Mouse (Mus musculus) megakaryocyte-erythroid progenitor cell, adult 5-6 weeks (primary cell): ENCODE measurements around the gene Insm2. TPM values are rescaled to one million over a fixed set of nuclear protein-coding genes. Genes with fewer than 3 reads are reported as not detected.

Experiments used
- ATAC-seq: replicated peaks from 2 replicates; pipeline ENCODE4 v1.8.0; 2016; ENCODE audit warnings: mild to moderate bottlenecking, inconsistent platforms; ENCODE audit not compliant: severe bottlenecking, poor library complexity, low FRiP score, low TSS enrichment
- total RNA-seq, 2 experiments: library from RNA; stranded (forward) in 1 of 2; stranded (reverse) in 1 of 2; fragments of 200-1000, 215-1000 nt in 1 of 2; fragments of >200 nt in 1 of 2; fragmentation: Nextera tagmentation in 1 of 2; gene quantifications; 2 replicates each; pipeline ENCODE4 v1.2.3; 2014 to 2017

Insm2 gene
- total RNA-seq, 2 experiments from 2014 or later, result 0.28 TPM; not detected in 1

DNA sequence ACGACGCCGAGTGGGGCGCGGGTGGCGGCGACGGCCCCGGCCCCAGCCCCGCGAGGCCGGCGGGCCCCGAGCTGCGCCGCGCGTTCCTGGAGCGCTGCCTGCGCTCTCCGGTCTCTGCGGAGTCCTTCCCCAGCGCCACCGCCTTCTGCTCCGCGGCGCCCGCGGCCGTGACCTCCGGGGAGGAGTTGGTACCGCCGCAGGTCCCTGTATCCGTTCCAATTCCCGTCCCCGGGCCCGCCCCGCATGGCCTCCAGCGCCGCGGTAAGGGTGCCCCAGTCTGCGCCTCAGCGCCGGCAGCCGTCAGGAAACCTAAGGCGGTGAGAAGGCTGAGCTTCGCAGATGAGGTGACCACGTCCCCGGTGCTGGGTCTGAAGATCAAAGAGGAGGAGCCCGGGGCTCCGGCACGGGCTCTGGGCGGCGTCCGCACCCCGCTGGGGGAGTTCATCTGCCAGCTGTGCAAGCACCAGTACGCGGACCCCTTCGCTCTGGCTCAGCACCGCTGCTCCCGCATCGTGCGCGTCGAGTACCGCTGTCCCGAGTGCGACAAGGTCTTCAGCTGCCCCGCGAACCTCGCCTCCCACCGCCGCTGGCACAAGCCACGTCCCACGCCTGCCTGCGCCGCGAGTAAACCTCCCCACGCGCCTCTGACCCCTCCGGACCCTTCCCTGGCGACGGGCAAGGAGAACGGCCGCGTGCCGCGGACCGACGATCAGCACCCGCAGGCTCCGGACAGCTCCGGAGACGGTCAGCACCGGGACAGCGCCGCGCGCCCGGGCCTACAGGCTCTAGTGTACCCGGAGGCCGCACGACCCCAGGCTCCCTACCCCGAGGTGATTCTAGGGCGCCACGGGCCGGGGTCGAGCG, 644 bp downstream of the Insm2 start:
- peak; percentile 81 for ATAC-seq

GRCm38 (mm10) chr12:55600503-55600994, 1.3 kb downstream of the Insm2 start:
- ATAC-seq, result no peak

DNA sequence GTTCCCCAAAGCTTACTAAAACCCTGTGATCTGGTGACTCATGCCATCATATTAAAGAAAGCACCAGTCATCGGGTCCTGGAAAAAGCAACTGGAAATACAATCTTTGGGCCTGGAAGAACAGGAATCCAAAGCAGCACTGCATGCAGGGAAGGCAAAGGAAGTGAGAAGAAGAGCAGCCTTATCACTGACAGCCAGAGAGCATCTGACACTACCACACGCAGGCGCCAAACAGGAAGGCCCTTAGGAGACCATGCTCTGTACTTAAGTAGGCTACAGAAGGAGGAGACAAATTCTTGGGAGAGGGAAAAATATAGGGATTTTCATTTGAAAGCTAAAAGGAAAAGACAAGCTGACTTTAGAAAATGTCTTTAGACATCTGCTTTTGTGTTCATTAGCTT, 5.2 kb downstream of the Insm2 start:
- ATAC-seq, result no peak

- no peak for ATAC-seq
Observed at GRCm38 (mm10) chr12:55607902-55608301, 8.7 kb downstream of the Insm2 start.

GRCm38 (mm10) chr12:55610812-55611211, 11.6 kb downstream of the Insm2 start:
- peak; percentile 47; the same call in 1 of the 2 replicates for ATAC-seq

GRCm38 (mm10) chr12:55620321-55620720, 21.1 kb downstream of the Insm2 start:
- no peak for ATAC-seq

- ATAC-seq, result 0 out of 2 replicates have a peak, but pooled peaks have one; percentile 50
Observed at GRCm38 (mm10) chr12:55622615-55623245, 23.5 kb downstream of the Insm2 start.

DNA sequence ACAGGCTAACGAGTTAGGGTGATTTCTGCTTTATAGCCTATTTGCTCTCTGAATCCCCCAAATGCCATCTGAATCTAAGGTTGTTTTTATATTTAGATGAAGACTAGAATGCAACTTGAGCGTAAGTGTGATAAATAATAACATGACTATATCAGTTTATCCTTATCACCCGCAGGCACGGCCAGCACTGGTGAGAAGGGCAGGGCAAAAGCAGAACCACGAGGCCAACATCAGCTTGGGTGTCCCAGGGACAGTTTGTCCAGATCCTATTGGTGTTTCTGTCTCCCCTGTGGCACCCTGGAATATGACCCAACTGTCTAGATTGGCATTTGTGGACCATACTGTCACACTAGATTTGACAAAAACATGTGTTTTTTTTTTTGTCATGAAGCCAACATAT, 24.0 kb downstream of the Insm2 start:
- ATAC-seq, result no peak

GRCm38 (mm10) chr12:55626711-55627110, 27.5 kb downstream of the Insm2 start:
- no peak for ATAC-seq

DNA sequence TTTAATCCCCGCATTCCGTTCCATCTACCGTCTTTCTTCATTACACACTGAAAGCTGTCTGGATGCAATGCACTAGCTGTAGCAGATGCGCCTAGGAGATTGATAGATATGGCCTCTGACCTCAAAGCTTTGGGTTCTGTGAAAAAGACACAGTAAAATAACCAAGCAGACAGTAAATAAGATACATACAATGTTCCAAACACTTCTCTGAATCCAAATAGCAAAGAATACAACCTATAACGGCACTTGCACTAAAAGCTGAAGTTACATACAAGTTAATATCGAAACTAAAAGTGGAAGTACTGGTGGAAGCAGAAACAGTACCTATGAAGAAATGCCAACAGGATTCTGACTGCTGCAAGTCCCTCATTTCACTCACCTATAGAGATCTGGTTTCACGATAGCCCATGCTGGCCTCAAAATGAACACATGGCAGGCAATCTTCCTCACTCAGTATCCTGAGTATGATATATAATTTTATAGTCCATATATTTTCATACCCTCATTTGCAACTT, 48.8 kb downstream of the Insm2 start:
- ATAC-seq, result no peak

Other genes starting within 250 kb of the Insm2 start
- gene Psma6, start 215.2 kb upstream of the Insm2 start, total RNA-seq (2014; fragmentation: Nextera tagmentation), result 335 and 357 TPM in 2 replicates
- gene Psma6, start 215.2 kb upstream of the Insm2 start, total RNA-seq (2017), result 358 and 418 TPM in 2 replicates
- 13.8 and 29.4 TPM in 2 replicates for gene Nfkbia, start 106.8 kb upstream of the Insm2 start, total RNA-seq (2014; fragmentation: Nextera tagmentation)
- gene Nfkbia, start 106.8 kb upstream of the Insm2 start, total RNA-seq (2017), result 71.6 and 81.5 TPM in 2 replicates
- not detected in 2 replicates for gene Aldoart2, start 34.2 kb upstream of the Insm2 start, total RNA-seq (2014; fragmentation: Nextera tagmentation)
- not detected in 2 replicates for gene Aldoart2, start 34.2 kb upstream of the Insm2 start, total RNA-seq (2017)
- 40.6 and 49.4 TPM in 2 replicates for gene Ralgapa1, start 221.7 kb downstream of the Insm2 start, total RNA-seq (2014; fragmentation: Nextera tagmentation)
- gene Ralgapa1, start 221.7 kb downstream of the Insm2 start, total RNA-seq (2017), result 34.5 and 38.1 TPM in 2 replicates
- 31.9 and 32.3 TPM in 2 replicates for gene Brms1l, start 236.9 kb downstream of the Insm2 start, total RNA-seq (2014; fragmentation: Nextera tagmentation)
- 29.2 and 33.6 TPM in 2 replicates for gene Brms1l, start 236.9 kb downstream of the Insm2 start, total RNA-seq (2017)